Mouse (Mus musculus): ENCODE measurements around the gene Crtc2.

The Crtc2 gene

GRCm38 (mm10) chr3:90253653-90254418, at the start of gene Crtc2:
TSS of gene Crtc2 (plus strand) at chr3:90254163.
- ATAC-seq (ENCODE audit: insufficient number of reproducible peaks, low FRiP score, low TSS enrichment): peak; percentile 95

GRCm38 (mm10) chr3:90204582-90204981, 49.4 kb upstream of the Crtc2 start:
- ATAC-seq (ENCODE audit: insufficient number of reproducible peaks, low FRiP score, low TSS enrichment): no peak

GRCm38 (mm10) chr3:90208662-90209061, 45.3 kb upstream of the Crtc2 start:
- no peak for ATAC-seq (ENCODE audit: insufficient number of reproducible peaks, low FRiP score, low TSS enrichment)

GRCm38 (mm10) chr3:90209908-90210566, 43.9 kb upstream of the Crtc2 start:
- no peak for ATAC-seq (ENCODE audit: insufficient number of reproducible peaks, low FRiP score, low TSS enrichment)

- no peak for ATAC-seq (ENCODE audit: insufficient number of reproducible peaks, low FRiP score, low TSS enrichment)
These were observed 42.2 kb upstream of the Crtc2 start for GRCm38 (mm10) chr3:90211475-90212398.

- ATAC-seq (ENCODE audit: insufficient number of reproducible peaks, low FRiP score, low TSS enrichment): no peak
These were observed 41.2 kb upstream of the Crtc2 start for GRCm38 (mm10) chr3:90212723-90213122.

- ATAC-seq (ENCODE audit: insufficient number of reproducible peaks, low FRiP score, low TSS enrichment): peak; percentile 95
These were observed 40.5 kb upstream of the Crtc2 start, which contains the start of the genes Rps27 and Rab13 for GRCm38 (mm10) chr3:90213377-90213866. TSS of gene Rps27 (minus strand) at chr3:90213651. TSS of gene Rab13 (plus strand) at chr3:90213695.

GRCm38 (mm10) chr3:90213956-90214684, 39.8 kb upstream of the Crtc2 start:
- ATAC-seq (ENCODE audit: insufficient number of reproducible peaks, low FRiP score, low TSS enrichment): no peak

- no peak for ATAC-seq (ENCODE audit: insufficient number of reproducible peaks, low FRiP score, low TSS enrichment)
These were observed 38.1 kb upstream of the Crtc2 start for GRCm38 (mm10) chr3:90215825-90216380.

GRCm38 (mm10) chr3:90220088-90220487, 33.9 kb upstream of the Crtc2 start:
- no peak for ATAC-seq (ENCODE audit: insufficient number of reproducible peaks, low FRiP score, low TSS enrichment)

GRCm38 (mm10) chr3:90220531-90220951, 33.4 kb upstream of the Crtc2 start:
- ATAC-seq (ENCODE audit: insufficient number of reproducible peaks, low FRiP score, low TSS enrichment): peak; percentile 68; the same call in 1 of the 2 replicates

GRCm38 (mm10) chr3:90221123-90221522, 32.8 kb upstream of the Crtc2 start:
- ATAC-seq (ENCODE audit: insufficient number of reproducible peaks, low FRiP score, low TSS enrichment): no peak

- no peak for ATAC-seq (ENCODE audit: insufficient number of reproducible peaks, low FRiP score, low TSS enrichment)
These were observed 31.5 kb upstream of the Crtc2 start for GRCm38 (mm10) chr3:90222455-90222854.

GRCm38 (mm10) chr3:90222941-90223340, 31.0 kb upstream of the Crtc2 start:
- no peak for ATAC-seq (ENCODE audit: insufficient number of reproducible peaks, low FRiP score, low TSS enrichment)

- ATAC-seq (ENCODE audit: insufficient number of reproducible peaks, low FRiP score, low TSS enrichment): no peak
These were observed 29.6 kb upstream of the Crtc2 start for GRCm38 (mm10) chr3:90224331-90224730.

GRCm38 (mm10) chr3:90231075-90231474, 22.9 kb upstream of the Crtc2 start:
- ATAC-seq (ENCODE audit: insufficient number of reproducible peaks, low FRiP score, low TSS enrichment): 0 out of 2 replicates have a peak, but pooled peaks have one; percentile 15

GRCm38 (mm10) chr3:90231507-90232333, 22.2 kb upstream of the Crtc2 start, which contains the start of gene Jtb:
TSS of gene Jtb (plus strand) at chr3:90231597.
- peak; percentile 100 for ATAC-seq (ENCODE audit: insufficient number of reproducible peaks, low FRiP score, low TSS enrichment)

GRCm38 (mm10) chr3:90241251-90241650, 12.7 kb upstream of the Crtc2 start:
- ATAC-seq (ENCODE audit: insufficient number of reproducible peaks, low FRiP score, low TSS enrichment): no peak
